Mouse (Mus musculus) gastrocnemius, postnatal 36 days (tissue): ENCODE measurements around the gene Pgghg. TPM values are rescaled to one million over a fixed set of nuclear protein-coding genes. Genes with fewer than 3 reads are reported as not detected.
"Not testable (repeated sequence)": the region's sequence is repeated elsewhere in the genome, so short reads cannot be mapped to it uniquely, and the experiment has no call there.

Experiments used
- DNase-seq, 2 experiments: peaks; one replicate each; pipeline ENCODE4 v3.0.0; 2022
- intact Hi-C: fragments of 180-260 bp; cut with DNase I; formaldehyde crosslinking; loops from one replicate; pipeline ENCODE4 v1.15.1; 2025
- total RNA-seq, 2 experiments: library from RNA; stranded (reverse); gene quantifications; 2 replicates each; pipeline ENCODE4 v1.2.3; 2021

Pgghg gene
- total RNA-seq, 2 experiments from 2014 or later, result 3.6 to 4.6 TPM

- intact Hi-C loops, result no loop called here
- DNase-seq, result no peak
Measured at GRCm38 (mm10) chr7:140953800-140954732, 12.9 kb downstream of the Pgghg start.

- DNase-seq, result no peak
- intact Hi-C loops, result loop anchor here (5.0 kb wide), 1 partner anchor 93 kb away; no protein-coding TSS in a partner anchor
Measured at GRCm38 (mm10) chr7:140954733-140955071, 13.5 kb downstream of the Pgghg start.

DNA sequence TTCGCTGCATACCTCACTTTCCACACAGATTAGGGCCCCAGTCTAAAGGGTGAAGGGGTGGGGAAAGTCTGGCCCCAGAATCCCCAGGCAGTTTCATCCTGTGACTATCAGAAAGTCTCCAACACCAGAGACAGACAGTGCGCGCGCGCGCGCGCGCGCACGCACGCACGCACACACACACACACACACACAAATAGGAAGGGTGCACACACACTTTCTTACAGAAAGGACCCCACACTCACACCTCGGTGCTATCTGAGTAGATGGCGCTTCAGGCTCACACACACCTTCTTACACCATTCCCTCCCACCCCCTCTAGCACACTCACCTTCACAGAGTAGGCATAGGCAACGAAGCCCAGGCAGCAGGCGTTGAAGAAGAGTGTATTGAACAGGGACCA, 14.2 kb downstream of the Pgghg start:
- DNase-seq, result no peak
- intact Hi-C loops, result loop anchor here (5.0 kb wide), 1 partner anchor 92 kb away; no protein-coding TSS in a partner anchor

- intact Hi-C loops, result loop anchor here (5.0 kb wide), 1 partner anchor 91 kb away; no protein-coding TSS in a partner anchor
- DNase-seq, result peak; percentile 75 to 81
Measured at GRCm38 (mm10) chr7:140955758-140956555, 14.8 kb downstream of the Pgghg start, which contains the start of the genes Gm45717 and Ifitm2. Gene Gm45717, minus strand, starts transcription at chr7:140955937. Gene Ifitm2, minus strand, starts transcription at chr7:140955987.

DNA sequence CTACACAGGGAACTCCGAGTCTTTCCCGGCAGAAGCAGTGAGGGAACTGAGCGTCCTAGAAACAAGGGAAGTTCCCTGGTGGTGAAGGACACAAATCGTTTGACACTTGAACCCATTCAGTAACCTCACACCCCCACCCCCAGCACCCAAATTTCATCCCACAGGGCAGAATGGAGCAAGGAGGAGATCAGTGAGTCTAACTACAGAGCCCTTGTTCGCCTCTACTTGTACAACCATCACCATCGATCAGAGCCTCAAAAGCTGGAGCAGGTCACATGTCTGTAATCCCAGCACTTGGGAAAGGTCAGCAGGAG, 15.3 kb downstream of the Pgghg start:
- intact Hi-C loops, result loop anchor here (5.0 kb wide), 1 partner anchor 91 kb away; no protein-coding TSS in a partner anchor
- no peak for DNase-seq

GRCm38 (mm10) chr7:140959181-140959901, 18.1 kb downstream of the Pgghg start:
- DNase-seq, result no peak
- intact Hi-C loops, result loop anchor here (5.0 kb wide), 1 partner anchor 88 kb away; no protein-coding TSS in a partner anchor

DNA sequence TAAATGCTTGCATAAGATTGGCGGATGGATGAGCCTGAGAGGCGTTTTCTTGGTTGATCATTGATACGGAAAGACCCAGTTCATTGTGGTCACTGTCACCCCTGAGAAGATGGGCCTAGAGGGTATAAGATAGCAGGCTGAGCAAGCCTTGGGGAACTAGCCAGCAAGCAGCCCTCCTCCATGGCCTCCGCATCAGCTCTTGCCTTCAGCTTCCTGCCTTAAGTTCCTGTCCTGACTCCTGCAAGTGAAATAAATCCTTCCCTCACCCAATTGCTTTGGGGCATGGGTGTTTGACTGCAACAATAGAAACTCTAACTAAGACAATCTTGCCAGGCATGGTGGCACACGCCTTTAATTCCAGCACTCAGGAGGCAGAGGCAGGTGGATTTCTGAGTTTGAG, 18.8 kb downstream of the Pgghg start:
- intact Hi-C loops, result no loop called here
- no peak for DNase-seq

DNA sequence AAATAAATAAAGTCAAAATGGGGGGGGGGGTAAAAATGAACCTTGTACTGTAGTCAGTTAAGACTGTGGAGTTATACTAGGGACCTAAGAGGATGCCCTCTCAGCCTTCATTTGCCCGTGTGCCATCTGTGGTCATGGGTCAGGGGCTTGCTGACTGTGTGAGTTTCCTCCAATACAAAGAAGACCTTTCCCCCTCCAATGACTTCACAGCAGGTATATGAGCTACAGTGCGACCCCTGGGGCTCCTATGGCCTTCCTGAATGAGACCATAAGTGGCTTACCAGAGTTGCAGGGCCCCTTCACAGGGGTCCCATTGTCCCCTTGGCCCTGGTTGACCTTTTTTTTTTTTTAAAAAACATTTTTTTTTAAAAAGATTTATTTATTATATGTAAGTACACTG, 20.2 kb downstream of the Pgghg start:
- intact Hi-C loops, result no loop called here
- DNase-seq, result no peak

DNA sequence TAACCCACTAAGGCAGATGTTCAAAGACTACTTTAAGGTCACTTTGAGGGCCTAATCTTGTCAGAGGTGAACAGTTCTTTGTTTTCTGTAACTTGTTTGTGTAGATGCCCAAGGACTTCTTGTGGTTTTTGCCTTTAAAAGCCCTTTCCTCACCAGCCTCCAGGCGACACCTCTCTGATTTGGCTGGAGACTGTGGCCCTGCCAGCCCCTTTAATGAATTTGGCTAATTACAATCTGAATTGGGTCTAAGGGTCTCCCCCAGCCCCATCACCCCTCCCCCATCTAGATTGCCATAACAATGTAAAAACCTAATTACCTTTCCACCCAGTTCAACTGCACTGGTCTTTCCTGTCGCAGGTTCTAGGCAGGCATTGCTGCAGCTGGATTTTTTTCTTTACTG, 21.5 kb downstream of the Pgghg start:
- DNase-seq, result no peak
- intact Hi-C loops, result no loop called here

- intact Hi-C loops, result no loop called here
- no peak for DNase-seq
Measured at GRCm38 (mm10) chr7:140966921-140967320, 25.7 kb downstream of the Pgghg start, which contains the start of gene Ifitm1. Gene Ifitm1, plus strand, starts transcription at chr7:140967221.

- no peak for DNase-seq
- intact Hi-C loops, result no loop called here
Measured at GRCm38 (mm10) chr7:140967862-140968591, 26.8 kb downstream of the Pgghg start.

GRCm38 (mm10) chr7:140968710-140969109, 27.5 kb downstream of the Pgghg start:
- DNase-seq, intact Hi-C loops: not testable (repeated sequence)

- no peak for DNase-seq
- intact Hi-C loops, result no loop called here
Measured at GRCm38 (mm10) chr7:140970931-140971330, 29.7 kb downstream of the Pgghg start.

DNA sequence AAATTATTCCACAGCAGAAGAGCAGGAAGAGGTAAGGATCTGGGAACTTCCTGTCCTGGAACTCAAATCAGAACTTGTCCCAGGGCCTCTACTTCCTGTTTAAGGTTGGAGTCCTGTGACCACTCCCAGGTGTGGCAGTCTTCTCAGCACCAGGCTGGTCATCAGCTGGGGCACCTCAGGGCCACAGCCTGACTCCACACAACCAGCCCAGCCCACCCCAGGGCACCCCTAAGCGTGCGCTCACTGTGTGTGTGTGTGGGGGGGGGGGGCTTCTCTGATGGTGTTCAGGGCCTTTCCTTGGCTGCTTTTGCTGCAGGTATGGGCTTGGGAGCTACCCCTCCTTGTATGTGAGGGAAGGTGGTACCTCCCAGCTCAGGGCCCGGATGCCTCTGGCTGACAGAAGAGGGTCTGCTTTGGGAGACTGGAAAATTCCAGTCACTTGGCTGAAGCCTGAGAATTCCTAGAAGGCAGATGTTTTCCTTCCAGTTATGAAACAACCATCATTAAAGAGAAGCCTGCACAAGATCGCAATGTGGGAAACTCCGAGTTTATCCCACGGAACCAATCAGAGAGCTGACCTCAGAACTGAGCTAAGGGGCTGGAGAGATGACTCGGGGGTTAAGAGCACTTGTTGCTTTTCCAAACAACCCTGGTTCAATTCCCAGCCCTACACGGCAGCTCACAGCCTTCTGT, 30.4 kb downstream of the Pgghg start:
- DNase-seq, result no peak
- intact Hi-C loops, result no loop called here

- intact Hi-C loops, result no loop called here
- DNase-seq, result no peak
Measured at GRCm38 (mm10) chr7:140973396-140974165, 32.4 kb downstream of the Pgghg start.

- DNase-seq, result no peak
- intact Hi-C loops, result no loop called here
Measured at GRCm38 (mm10) chr7:140974940-140975339, 33.7 kb downstream of the Pgghg start.

- no peak for DNase-seq
- intact Hi-C loops, result no loop called here
Measured at GRCm38 (mm10) chr7:140975465-140975864, 34.3 kb downstream of the Pgghg start.

- DNase-seq, intact Hi-C loops: not testable (repeated sequence)
Measured at GRCm38 (mm10) chr7:140976720-140977119, 35.5 kb downstream of the Pgghg start.
